Mouse (Mus musculus): ENCODE measurements at regions not wholly inside any gene's neighbourhood (a gene's known extent, or its start where the extent isn't known, plus 50 kb on each side); places are given as distances from the start of the nearest gene placed in this dataset.

DNA sequence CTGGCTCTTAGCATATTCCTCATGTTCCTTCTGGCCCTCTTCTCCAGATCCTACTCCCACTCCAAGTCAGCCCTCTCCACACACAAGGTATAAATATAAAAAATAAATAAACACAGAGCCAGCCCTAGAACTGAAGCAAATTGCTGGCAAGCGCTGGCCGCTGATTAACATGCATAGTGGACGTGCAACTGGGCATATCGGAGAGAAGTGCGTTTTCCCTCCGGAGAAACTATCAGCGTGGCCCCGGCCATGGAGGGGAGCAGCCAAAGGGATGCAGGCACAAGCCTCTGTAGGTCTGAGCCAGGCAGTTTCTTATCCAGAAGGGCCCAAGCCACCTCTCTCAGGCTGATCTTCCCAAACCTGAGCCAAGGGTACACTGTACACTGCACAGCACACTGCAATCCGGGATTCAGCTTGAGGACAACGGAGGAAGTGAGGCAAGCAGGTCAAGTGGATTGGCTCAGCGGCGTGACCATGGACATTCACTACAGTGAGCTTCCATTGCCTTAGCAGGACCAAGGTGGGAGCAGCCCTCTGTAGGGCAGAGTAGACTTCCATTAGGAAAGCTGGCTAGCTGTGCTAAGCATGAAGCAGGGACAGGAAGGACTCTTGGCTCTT, 131.3 kb upstream of the Pja1 start:
- TF ChIP-seq CTCF (IDR thresholded peaks at IDR 0.05; ENCODE audit: extremely low read depth, insufficient read depth, insufficient read length, insufficient replicate concordance), result no peak
- TF ChIP-seq POLR2A (IDR thresholded peaks at IDR 0.05; ENCODE audit: low read depth, low read length), result no peak

Measured in spleen, adult 2 months (tissue).